Mouse (Mus musculus): Measurements from ENCODE around the gene 5730480H06Rik. TPM values are rescaled to one million over a fixed set of nuclear protein-coding genes. Genes with fewer than 3 reads are reported as not detected.

5730480H06Rik gene
- polyA plus RNA-seq, 1 experiment from 2014 or later, result 21.6 TPM

DNA sequence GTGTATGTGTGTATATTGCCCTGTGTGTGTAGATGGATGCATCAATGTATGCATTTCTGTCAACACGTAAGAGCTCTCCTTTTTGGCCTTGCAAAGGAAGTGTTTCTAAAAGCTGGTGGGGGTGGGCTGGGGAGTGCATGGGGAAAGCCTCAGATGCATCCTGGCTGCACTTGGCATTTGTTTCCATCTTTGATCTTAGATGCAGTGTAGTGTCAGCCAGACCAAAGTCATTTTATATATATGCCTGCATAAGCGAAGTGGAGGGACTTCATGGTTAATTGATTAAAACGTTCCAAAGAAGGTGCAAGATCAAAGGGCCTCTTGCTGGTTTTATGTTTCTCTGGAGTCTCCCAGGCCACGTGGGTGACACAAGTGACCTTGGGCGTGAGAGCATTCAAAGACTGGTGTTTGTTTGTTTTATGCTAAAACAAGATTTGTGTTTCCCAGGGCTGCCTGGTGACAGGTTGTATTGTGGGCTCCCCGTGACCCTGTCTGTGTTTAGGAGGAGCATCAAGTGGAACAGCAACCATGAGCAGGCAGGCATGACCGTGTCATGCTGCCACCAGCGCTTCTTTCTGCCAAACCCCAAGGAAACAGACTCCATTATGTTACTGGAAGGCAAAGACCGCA is 6.2 kb downstream of the 5730480H06Rik start:
- no peak overlapping the region for H3K4me2 ChIP-seq (ENCODE audit: low read length)
- no peak overlapping the region for H3K27ac ChIP-seq (ENCODE audit: low read depth)
- H3K4me1 ChIP-seq (replicated peaks; ENCODE audit: control insufficient read depth, insufficient read depth, low read length), result no peaks in the 10 kb centered on the region
- H3K27me3 ChIP-seq (replicated peaks; ENCODE audit: control insufficient read depth, insufficient read depth, low read length), result no peaks in the 10 kb centered on the region
- WGBS, result 47% methylated on average over 9 of the region's 9 CpGs
- no peak for DNase-seq (ENCODE audit: low spot score)
- no peaks in the 10 kb centered on the region for H3K9me3 ChIP-seq (ENCODE audit: control insufficient read depth, low read length)
- ATAC-seq (replicated peaks; ENCODE audit: low FRiP score, low TSS enrichment, low read depth), result no peak
- no peak overlapping the region for H3K4me3 ChIP-seq (ENCODE audit: low read depth, low read length)
- H3K36me3 ChIP-seq (ENCODE audit: control insufficient read depth, insufficient read depth, low read length), result no peaks in the 10 kb centered on the region
- no peak overlapping the region for H3K9ac ChIP-seq (ENCODE audit: low read length)

GRCm38 (mm10) chr5:48340808-48341433 is 13.2 kb downstream of the 5730480H06Rik start:
- WGBS, result 41% methylated on average over 7 of the region's 7 CpGs

GRCm38 (mm10) chr5:48345095-48345982 is 17.6 kb downstream of the 5730480H06Rik start:
- Histone ChIP-seq H3K9ac (ENCODE audit: low read length) (no peak overlapping the region), H3K4me1 (replicated peaks; ENCODE audit: control insufficient read depth, insufficient read depth, low read length) (no peaks in the 10 kb centered on the region), H3K4me3 (ENCODE audit: low read depth, low read length) (no peak overlapping the region), H3K27ac (ENCODE audit: low read depth) (no peak overlapping the region), H3K27me3 (replicated peaks; ENCODE audit: control insufficient read depth, insufficient read depth, low read length) (no peaks in the 10 kb centered on the region), H3K4me2 (ENCODE audit: low read length) (no peak overlapping the region), H3K36me3 (ENCODE audit: control insufficient read depth, insufficient read depth, low read length) (no peaks in the 10 kb centered on the region), H3K9me3 (ENCODE audit: control insufficient read depth, low read length) (no peaks in the 10 kb centered on the region)
- DNase-seq (ENCODE audit: low spot score), result no peak
- 40% methylated on average over 5 of the region's 5 CpGs for WGBS
- peak; percentile 70; the same call in 1 of the 2 replicates for ATAC-seq (replicated peaks; ENCODE audit: low FRiP score, low TSS enrichment, low read depth)

More at GRCm38 (mm10) chr5:48340808-48341433, 13.2 kb downstream of the 5730480H06Rik start:
- Histone ChIP-seq H3K4me3 (ENCODE audit: low read depth, low read length) (no peak overlapping the region), H3K4me1 (replicated peaks; ENCODE audit: control insufficient read depth, insufficient read depth, low read length) (no peaks in the 10 kb centered on the region), H3K27ac (ENCODE audit: low read depth) (no peak overlapping the region), H3K27me3 (replicated peaks; ENCODE audit: control insufficient read depth, insufficient read depth, low read length) (no peaks in the 10 kb centered on the region), H3K9ac (ENCODE audit: low read length) (no peak overlapping the region), H3K36me3 (ENCODE audit: control insufficient read depth, insufficient read depth, low read length) (no peaks in the 10 kb centered on the region), H3K4me2 (ENCODE audit: low read length) (no peak overlapping the region), H3K9me3 (ENCODE audit: control insufficient read depth, low read length) (no peaks in the 10 kb centered on the region)
- DNase-seq (ENCODE audit: low spot score) (no peak), ATAC-seq (replicated peaks; ENCODE audit: low FRiP score, low TSS enrichment, low read depth) (no peak)

- H3K4me2 ChIP-seq (ENCODE audit: low read length), result no peak overlapping the region
- no peaks in the 10 kb centered on the region for H3K4me1 ChIP-seq (replicated peaks; ENCODE audit: control insufficient read depth, insufficient read depth, low read length)
- no peak overlapping the region for H3K4me3 ChIP-seq (ENCODE audit: low read depth, low read length)
- DNase-seq (ENCODE audit: low spot score), result no peak
- no peaks in the 10 kb centered on the region for H3K36me3 ChIP-seq (ENCODE audit: control insufficient read depth, insufficient read depth, low read length)
- no peaks in the 10 kb centered on the region for H3K9me3 ChIP-seq (ENCODE audit: control insufficient read depth, low read length)
- WGBS, result 92% methylated on average over 2 of the region's 2 CpGs
- ATAC-seq (replicated peaks; ENCODE audit: low FRiP score, low TSS enrichment, low read depth), result no peak
- H3K27ac ChIP-seq (ENCODE audit: low read depth), result no peak overlapping the region
- H3K27me3 ChIP-seq (replicated peaks; ENCODE audit: control insufficient read depth, insufficient read depth, low read length), result no peaks in the 10 kb centered on the region
- no peak overlapping the region for H3K9ac ChIP-seq (ENCODE audit: low read length)
Observed at GRCm38 (mm10) chr5:48345983-48346648, 18.4 kb downstream of the 5730480H06Rik start.

- Histone ChIP-seq H3K4me3 (ENCODE audit: low read depth, low read length) (no peak overlapping the region), H3K9me3 (ENCODE audit: control insufficient read depth, low read length) (no peaks in the 10 kb centered on the region)
- no peak for ATAC-seq (replicated peaks; ENCODE audit: low FRiP score, low TSS enrichment, low read depth)
Observed at GRCm38 (mm10) chr5:48349309-48349708, 21.6 kb downstream of the 5730480H06Rik start.

DNA sequence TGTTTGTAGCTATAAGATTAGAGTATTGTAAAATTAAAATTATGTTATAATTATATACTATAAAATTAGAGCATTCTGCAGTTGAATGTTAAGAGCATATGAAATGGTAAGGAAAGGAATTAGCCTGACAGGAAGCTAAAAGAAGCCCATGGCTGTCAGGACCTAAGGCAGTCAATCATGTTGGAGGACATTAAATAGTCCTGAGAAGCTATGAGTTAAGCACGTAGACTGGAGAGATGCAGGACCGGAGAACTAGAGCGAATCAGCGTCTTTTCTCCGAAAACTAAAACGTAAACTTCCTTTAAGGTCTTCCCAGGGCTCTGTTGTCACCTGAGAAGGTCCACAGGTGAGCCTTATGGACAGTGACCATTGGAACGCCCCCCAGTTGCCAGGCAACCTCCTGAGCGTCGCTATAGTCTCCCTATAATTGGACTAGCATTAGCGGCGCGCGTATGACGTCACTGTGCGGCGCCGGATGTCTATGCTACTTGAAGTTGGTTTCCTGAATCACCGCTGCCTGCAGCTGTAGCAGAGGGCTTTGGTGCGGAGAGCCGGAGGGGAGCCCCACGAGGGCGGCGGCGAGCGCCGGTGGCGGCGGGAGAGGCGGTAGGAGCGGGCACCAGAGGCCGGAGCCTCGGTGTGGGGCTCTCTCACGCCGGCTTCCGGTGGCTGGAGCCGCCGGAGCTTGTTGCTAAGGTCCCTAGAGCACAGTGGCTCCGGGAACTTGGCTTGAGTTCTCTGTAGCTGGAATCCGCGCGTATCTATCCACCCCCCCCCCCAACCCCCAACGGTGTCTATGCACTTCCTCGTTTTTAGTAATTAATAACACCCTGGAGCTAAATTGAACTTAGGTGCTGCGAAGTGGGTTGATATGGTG is 44.4 kb downstream of the 5730480H06Rik start:
- H3K4me2 ChIP-seq (ENCODE audit: low read length), result peak overlapping the region; percentile 82
- peaks cover 29% of the 10 kb centered on the region for H3K36me3 ChIP-seq (ENCODE audit: control insufficient read depth, insufficient read depth, low read length)
- H3K9ac ChIP-seq (ENCODE audit: low read length), result peak overlapping the region; percentile 70
- H3K9me3 ChIP-seq (ENCODE audit: control insufficient read depth, low read length), result no peaks in the 10 kb centered on the region
- WGBS, result under 1% methylated on average over 44 of the region's 44 CpGs
- peak overlapping the region; percentile 48; the same call in 1 of the 2 replicates for H3K27ac ChIP-seq (ENCODE audit: low read depth)
- H3K27me3 ChIP-seq (replicated peaks; ENCODE audit: control insufficient read depth, insufficient read depth, low read length), result no peaks in the 10 kb centered on the region
- ATAC-seq (replicated peaks; ENCODE audit: low FRiP score, low TSS enrichment, low read depth) (peak; percentile 100), DNase-seq (ENCODE audit: low spot score) (peak; percentile 99)
- H3K4me1 ChIP-seq (replicated peaks; ENCODE audit: control insufficient read depth, insufficient read depth, low read length), result peaks cover 3% of the 10 kb centered on the region; the same call in 1 of the 2 replicates
- peak overlapping the region; percentile 93 for H3K4me3 ChIP-seq (ENCODE audit: low read depth, low read length)

More at GRCm38 (mm10) chr5:48349309-48349708, 21.6 kb downstream of the 5730480H06Rik start:
- WGBS, result 61% methylated on average over 1 of the region's 1 CpGs
- H3K27me3 ChIP-seq (replicated peaks; ENCODE audit: control insufficient read depth, insufficient read depth, low read length), result no peaks in the 10 kb centered on the region
- H3K4me2 ChIP-seq (ENCODE audit: low read length), result no peak overlapping the region
- no peaks in the 10 kb centered on the region for H3K4me1 ChIP-seq (replicated peaks; ENCODE audit: control insufficient read depth, insufficient read depth, low read length)
- DNase-seq (ENCODE audit: low spot score), result no peak
- no peak overlapping the region for H3K27ac ChIP-seq (ENCODE audit: low read depth)
- no peak overlapping the region for H3K9ac ChIP-seq (ENCODE audit: low read length)
- H3K36me3 ChIP-seq (ENCODE audit: control insufficient read depth, insufficient read depth, low read length), result no peaks in the 10 kb centered on the region

DNA sequence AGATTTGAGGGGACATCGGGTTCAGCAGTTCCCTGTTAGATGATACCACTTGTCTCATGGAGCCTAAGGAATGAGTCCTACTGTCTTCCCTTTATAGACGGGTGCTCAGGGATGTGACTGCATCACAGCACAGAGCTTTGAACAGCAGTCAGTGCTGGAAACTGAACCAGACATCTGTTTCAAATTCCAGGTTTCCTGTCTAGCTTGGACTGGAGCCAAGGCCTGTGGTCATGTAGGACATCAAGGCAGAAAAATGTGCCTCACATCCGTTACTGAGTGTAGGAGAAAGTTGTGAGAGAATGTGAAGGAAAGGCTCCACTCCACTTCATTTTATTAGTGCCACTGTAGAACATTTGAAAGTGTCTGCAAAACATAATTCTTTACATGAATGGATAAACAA is 74.7 kb downstream of the 5730480H06Rik start:
- Histone ChIP-seq H3K9ac (ENCODE audit: low read length) (no peak overlapping the region), H3K27ac (ENCODE audit: low read depth) (no peak overlapping the region), H3K4me3 (ENCODE audit: low read depth, low read length) (no peak overlapping the region), H3K4me1 (replicated peaks; ENCODE audit: control insufficient read depth, insufficient read depth, low read length) (no peaks in the 10 kb centered on the region), H3K27me3 (replicated peaks; ENCODE audit: control insufficient read depth, insufficient read depth, low read length) (no peaks in the 10 kb centered on the region), H3K9me3 (ENCODE audit: control insufficient read depth, low read length) (no peaks in the 10 kb centered on the region), H3K4me2 (ENCODE audit: low read length) (no peak overlapping the region), H3K36me3 (ENCODE audit: control insufficient read depth, insufficient read depth, low read length) (peaks cover 5% of the 10 kb centered on the region; the same call in 1 of the 2 replicates)
- no peak for ATAC-seq (replicated peaks; ENCODE audit: low FRiP score, low TSS enrichment, low read depth)
- no peak for DNase-seq (ENCODE audit: low spot score)
- WGBS, result 49% methylated on average over 3 of the region's 3 CpGs
